Mouse (Mus musculus): Measurements from ENCODE around the gene Sp100.
"Not testable (repeated sequence)": the region's sequence is repeated elsewhere in the genome, so short reads cannot be mapped to it uniquely, and the experiment has no call there.

The Sp100 gene

DNA sequence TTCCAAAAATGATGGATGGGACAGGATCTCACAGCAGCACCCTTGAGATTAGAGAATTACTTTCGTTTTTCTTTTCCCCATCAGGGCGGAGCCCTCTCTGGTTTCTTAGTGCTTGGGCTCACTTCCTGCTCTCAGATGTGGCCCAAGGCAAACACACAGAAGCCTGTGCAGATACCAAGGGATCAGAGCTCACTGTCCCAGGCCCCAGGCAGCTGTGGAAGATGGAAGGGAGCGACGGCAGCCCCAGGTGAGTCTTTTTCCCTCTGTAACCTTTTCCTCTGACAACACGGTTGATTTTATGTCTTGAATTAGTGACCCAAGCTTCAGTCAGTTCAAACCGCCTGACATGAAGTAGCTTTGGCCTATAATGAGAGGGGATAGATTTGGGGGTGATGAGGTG, at the start of gene Sp100:
Gene Sp100, plus strand, starts transcription at position 108 of the 400 bp plus-strand sequence.
- peak; percentile 44 for DNase-seq (ENCODE audit: low spot score)

- not testable (repeated sequence) for DNase-seq (ENCODE audit: low spot score)
Observed at GRCm38 (mm10) chr1:85600078-85600477, 49.7 kb upstream of the Sp100 start, which contains the start of gene Sp140. TSS of gene Sp140 (plus strand) at chr1:85600378.

DNA sequence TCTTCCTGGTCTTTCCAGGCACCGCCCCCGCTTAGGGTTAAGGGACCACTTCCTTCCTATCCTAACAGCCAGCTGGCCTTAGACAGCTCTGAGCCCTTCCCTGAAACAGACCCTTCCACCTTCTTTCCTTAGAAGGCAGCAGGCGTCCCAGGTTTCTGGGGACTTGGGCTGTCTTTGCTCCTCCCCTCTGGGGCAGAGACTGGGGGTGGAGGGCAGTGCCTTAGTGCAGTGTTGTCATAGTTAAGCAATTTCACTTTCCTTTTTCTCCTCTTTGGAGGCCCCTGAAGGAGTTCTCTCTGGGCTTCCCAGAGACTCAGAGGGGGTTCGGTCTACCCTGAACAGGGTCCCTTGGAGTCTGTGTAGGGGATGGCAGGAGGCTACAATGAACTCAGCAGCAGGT, 49.0 kb upstream of the Sp100 start:
- DNase-seq (ENCODE audit: low spot score): peak; percentile 53

DNA sequence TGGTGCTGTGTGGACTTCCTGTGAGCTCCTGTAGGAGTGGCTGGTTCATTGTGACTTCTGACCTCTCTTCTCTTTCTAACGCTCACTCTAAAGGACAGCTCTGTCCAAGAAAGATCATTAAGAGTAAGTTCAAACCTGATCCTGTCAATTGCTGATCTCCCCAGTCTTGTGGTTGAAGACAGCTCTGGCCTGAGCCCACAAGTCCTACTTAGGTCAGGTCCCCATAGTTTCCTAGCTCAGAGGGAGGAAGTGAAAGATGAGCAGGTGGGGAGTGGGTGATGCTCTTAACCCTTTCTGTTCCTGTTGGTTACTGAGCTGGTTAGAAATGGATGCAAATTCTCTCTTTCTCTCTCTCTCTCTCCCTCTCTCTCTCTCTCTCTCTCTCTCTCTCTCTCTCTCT, 45.4 kb upstream of the Sp100 start:
- DNase-seq (ENCODE audit: low spot score): not testable (repeated sequence)

- DNase-seq (ENCODE audit: low spot score): not testable (repeated sequence)
Observed at GRCm38 (mm10) chr1:85608361-85608760, 41.4 kb upstream of the Sp100 start.

DNA sequence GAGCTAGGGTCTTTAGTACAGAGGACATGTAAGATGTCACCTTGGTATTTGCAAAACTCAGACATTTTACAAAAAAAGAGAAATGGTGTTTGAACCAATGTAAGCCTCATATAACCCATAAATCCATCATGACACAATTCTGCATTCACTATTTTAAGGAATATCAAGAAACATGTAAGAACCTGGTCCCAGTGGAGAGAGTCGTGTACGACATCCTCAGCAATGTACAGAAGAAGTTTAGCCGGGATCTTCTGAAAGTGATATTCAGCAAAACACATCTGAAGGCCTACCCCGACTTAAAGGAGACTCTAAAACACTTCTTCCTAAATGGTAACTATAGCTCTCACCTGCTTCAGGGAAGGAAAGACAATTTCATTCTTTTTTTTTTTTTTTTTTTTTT, 39.2 kb upstream of the Sp100 start:
- DNase-seq (ENCODE audit: low spot score): not testable (repeated sequence)

- not testable (repeated sequence) for DNase-seq (ENCODE audit: low spot score)
Observed at GRCm38 (mm10) chr1:85615096-85615495, 34.7 kb upstream of the Sp100 start.

- DNase-seq (ENCODE audit: low spot score): not testable (repeated sequence)
Observed at GRCm38 (mm10) chr1:85615819-85616218, 34.0 kb upstream of the Sp100 start.

DNA sequence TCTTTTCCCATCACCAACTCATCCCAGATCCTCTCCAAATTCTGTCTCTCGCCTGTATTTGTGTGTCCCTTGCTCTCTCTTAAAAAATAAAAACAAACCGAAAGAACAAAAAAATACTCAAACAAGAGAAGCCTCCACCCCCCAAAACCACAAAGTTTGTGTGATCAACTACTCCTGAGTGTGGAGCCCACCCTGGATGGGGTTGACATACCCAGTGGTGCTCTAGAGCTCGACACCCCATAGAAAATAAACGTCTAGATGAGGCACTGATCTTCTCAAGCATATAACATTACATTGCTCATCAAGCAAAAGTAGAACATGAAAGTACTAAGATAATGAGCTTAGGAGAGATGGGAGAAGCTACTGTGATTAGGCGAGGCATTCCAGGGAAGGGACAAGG, 32.6 kb upstream of the Sp100 start:
- DNase-seq (ENCODE audit: low spot score): not testable (repeated sequence)

GRCm38 (mm10) chr1:85618689-85619088, 31.1 kb upstream of the Sp100 start:
- DNase-seq (ENCODE audit: low spot score): not testable (repeated sequence)

DNA sequence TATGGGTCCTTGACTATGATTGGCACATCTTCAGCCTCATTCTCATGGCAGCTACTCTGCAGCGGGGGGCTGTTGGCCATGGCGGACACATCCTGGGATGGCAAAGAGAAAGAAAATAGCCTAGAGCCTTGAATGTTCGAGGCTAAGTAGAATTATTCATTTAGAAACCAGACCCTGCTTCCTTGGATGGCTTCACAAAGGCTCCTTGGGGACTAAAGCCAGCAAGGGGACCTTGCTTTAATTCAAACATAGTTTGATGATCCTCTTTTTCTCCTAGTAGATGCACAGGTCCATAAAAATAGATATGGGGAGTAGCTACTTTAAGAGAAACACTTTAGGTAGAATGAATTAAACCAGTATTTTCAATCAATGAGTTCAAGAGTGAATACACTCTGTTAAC, 12.9 kb upstream of the Sp100 start:
- DNase-seq (ENCODE audit: low spot score): not testable (repeated sequence)

DNA sequence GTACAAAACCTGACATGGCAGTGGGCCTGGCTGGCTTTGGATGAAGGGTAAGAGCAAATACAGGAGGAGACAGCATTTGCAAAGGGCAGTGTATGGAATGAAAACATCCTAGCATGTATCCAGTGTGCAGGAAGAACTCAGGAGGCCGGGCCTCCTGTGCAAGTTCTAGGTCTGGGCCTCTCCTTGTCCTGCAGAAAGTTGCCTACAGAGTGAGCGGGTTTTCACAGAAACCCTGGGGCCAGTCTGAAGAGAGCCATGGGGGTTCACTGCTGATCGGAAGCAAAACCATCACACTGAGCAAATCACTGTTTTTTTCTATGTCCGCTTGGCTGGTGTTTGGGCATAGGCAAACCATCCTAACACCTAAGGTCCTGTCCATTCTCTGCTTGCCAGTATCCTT, 11.6 kb upstream of the Sp100 start:
- not testable (repeated sequence) for DNase-seq (ENCODE audit: low spot score)

DNA sequence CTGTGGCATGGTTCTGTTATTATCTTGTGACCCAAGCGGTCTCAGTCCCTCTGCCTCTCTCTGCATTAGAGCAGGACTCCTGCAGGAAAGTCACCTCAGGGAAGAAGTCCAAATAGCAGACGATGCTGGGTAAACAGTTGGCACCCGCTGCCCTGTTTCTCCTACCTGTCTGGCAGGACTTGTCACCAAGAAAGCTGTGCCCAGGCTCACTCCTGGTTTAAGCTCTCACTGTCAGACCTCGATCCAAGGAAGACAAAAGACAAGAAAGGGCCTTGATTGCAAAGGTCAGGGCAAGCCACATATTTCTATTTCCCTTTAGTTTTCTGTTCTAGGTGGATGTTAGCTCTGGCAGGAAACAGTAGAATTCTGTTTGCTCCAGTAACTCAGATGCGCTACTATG, 736 bp downstream of the Sp100 start:
- DNase-seq (ENCODE audit: low spot score): not testable (repeated sequence)

DNA sequence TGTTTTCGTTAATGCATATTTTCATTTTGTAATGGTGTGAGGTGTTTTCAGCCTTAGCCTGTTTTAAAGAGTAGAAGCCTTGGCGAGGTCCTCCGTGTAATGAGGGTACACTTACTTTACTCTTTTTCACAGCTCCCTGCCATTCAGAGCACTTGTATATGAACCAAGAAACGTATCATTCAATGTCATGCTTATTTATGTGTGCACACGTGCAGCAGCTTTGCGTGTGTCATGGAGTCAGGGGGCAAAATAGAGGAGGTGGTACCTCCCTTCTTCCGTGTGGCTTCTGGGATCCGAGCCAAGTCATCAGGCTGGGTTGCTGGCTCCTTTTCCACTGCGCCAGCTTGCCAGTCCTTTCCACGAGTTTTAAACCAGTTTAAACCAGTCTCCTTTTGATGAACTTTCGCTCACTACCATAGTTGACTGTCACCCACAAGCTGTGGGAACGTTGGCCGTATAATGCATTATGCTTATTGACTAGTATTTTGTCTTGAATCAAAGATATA, 2.0 kb downstream of the Sp100 start:
- DNase-seq (ENCODE audit: low spot score): not testable (repeated sequence)

DNA sequence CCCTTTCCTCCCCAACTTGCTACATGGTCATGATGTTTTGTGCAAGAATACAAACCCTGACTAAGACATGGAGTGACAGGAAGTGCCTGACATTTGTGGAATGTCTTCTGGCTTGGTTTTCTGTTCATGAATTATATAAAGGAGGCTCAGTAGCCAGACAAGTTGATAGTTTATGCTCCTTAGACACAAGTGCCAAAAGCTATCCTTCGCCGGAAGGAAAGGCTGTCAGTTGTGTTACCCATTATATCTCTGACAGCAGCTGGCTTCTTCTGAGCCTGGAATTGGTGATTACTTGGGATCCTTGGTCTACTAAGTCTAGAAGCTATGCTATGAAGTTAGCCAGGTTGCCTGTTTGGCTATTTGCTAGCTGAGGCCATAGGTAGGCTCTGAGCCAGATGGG, 7.4 kb downstream of the Sp100 start:
- not testable (repeated sequence) for DNase-seq (ENCODE audit: low spot score)

GRCm38 (mm10) chr1:85664266-85664665, 14.5 kb downstream of the Sp100 start:
- DNase-seq (ENCODE audit: low spot score): no peak

- DNase-seq (ENCODE audit: low spot score): no peak
Observed at GRCm38 (mm10) chr1:85680226-85680625, 30.4 kb downstream of the Sp100 start.

- DNase-seq (ENCODE audit: low spot score): no peak
Observed at GRCm38 (mm10) chr1:85686666-85687065, 36.9 kb downstream of the Sp100 start.

- DNase-seq (ENCODE audit: low spot score): peak; percentile 35
Observed at GRCm38 (mm10) chr1:85687346-85687745, 37.6 kb downstream of the Sp100 start.

GRCm38 (mm10) chr1:85690544-85690943, 40.8 kb downstream of the Sp100 start:
- no peak for DNase-seq (ENCODE audit: low spot score)

GRCm38 (mm10) chr1:85692281-85692680, 42.5 kb downstream of the Sp100 start:
- no peak for DNase-seq (ENCODE audit: low spot score)

DNA sequence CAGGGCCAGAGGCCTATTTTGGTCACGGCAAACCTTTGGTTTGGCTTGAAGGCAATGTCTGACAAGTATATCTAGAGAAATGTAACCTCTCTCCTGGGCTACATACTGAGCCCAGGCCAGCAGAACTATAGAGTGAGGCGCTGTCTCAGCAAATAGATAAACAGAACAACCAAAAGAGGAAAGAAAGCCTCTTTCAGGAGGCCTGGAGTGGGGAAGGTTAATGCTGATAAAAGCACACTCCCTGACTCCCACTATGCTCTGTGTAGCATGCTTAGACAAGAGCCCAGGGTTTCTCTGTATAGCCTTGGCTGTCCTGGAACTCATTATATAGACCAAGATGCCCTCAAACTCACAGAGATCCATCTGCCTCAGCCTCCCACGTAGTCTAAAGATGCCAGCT, 43.5 kb downstream of the Sp100 start:
- no peak for DNase-seq (ENCODE audit: low spot score)

- no peak for DNase-seq (ENCODE audit: low spot score)
Observed at GRCm38 (mm10) chr1:85695646-85696045, 45.9 kb downstream of the Sp100 start.

- DNase-seq (ENCODE audit: low spot score): no peak
Observed at GRCm38 (mm10) chr1:85697721-85698493, 48.1 kb downstream of the Sp100 start.

Measured in lung, postnatal 25 days (tissue).